In the genomic region with DNA sequence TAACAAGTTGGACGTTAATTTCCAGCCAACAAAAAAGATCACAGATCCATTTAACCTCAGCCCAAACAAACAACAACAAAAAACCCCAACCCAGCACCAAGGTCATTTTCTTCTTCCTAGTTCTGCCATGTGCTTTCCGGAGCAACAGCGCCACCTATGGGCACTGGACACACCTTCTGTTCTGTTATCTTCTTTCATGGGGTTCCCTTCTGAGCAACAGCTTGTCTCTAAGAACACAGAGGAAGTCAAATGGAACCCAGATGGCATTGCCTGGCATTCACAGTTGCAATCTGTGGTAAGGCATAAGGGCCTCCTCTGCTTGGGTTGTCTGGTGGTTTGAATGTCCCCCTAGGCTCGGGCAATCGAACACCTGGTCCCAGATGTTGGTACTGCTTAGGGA, we compare ENCODE assay signal across 9 mouse cellular contexts. TPM values are rescaled to one million over a fixed set of nuclear protein-coding genes. Genes with fewer than 3 reads are reported as not detected.
DNase-seq lines count a peak whose midpoint lies in the region; ATAC-seq lines count a peak whose summit lies in the region.
"Had no signal": no experiment of that assay in that cellular context is flagged by ENCODE, and none has a peak within 500 bp of the region (broad histone marks: within the 10 kb centered on the region; RNA-seq: fewer than 3 reads in every experiment).

No protein-coding gene starts in this region.

- no peak overlapping the region for H3K4me3 ChIP-seq in kidney, embryonic 15.5 days (replicated peaks)
- no peak overlapping the region for H3K4me3 ChIP-seq in embryonic facial prominence, embryonic 10.5 days
- H3K4me3 ChIP-seq: midbrain, embryonic 12.5 days had no signal

- no peak overlapping the region for H3K27ac ChIP-seq in kidney, embryonic 15.5 days
- H3K27ac ChIP-seq in embryonic facial prominence, embryonic 10.5 days (replicated peaks): no peak overlapping the region
- H3K27ac ChIP-seq: midbrain, embryonic 12.5 days had no signal

- no peaks in the 10 kb centered on the region for H3K36me3 ChIP-seq in kidney, embryonic 15.5 days
- peaks cover 17% of the 10 kb centered on the region for H3K36me3 ChIP-seq in embryonic facial prominence, embryonic 10.5 days (replicated peaks)

- DNase-seq in kidney, adult 18-20 months: peak; percentile 58
- peak; percentile 76 for DNase-seq in ES-CJ7 (ENCODE audit: low read depth, low spot score)
- DNase-seq in brain, adult 2 months (ENCODE audit: low read depth, low spot score): peak; percentile 97
- peak; percentile 46 to 57 for DNase-seq in kidney, postnatal 4 days
- peak; percentile 36 for DNase-seq in lung, postnatal 25 days (ENCODE audit: low spot score)
- DNase-seq in embryonic facial prominence, embryonic 10.5 days (ENCODE audit: low spot score): no peak

- no peak for ATAC-seq in kidney, embryonic 15.5 days (replicated peaks; ENCODE audit: low FRiP score)
- no peak for ATAC-seq in inflammation-experienced regulatory T-cells, adult 6 months

- no peaks in the 10 kb centered on the region for H3K9me3 ChIP-seq in kidney, embryonic 15.5 days (replicated peaks)
- H3K9me3 ChIP-seq in embryonic facial prominence, embryonic 10.5 days: peaks cover 15% of the 10 kb centered on the region

- no peak overlapping the region for H3K9ac ChIP-seq in kidney, embryonic 15.5 days
- H3K9ac ChIP-seq: midbrain, embryonic 12.5 days had no signal

- H3K4me1 ChIP-seq in kidney, embryonic 15.5 days: 0 out of 2 replicates have a peak, but pooled peaks cover 5% of the 10 kb centered on the region
- H3K4me1 ChIP-seq in embryonic facial prominence, embryonic 10.5 days: peaks cover 25% of the 10 kb centered on the region

- H3K4me2 ChIP-seq in kidney, embryonic 15.5 days: no peak overlapping the region
- H3K4me2 ChIP-seq: midbrain, embryonic 12.5 days had no signal

- no peaks in the 10 kb centered on the region for H3K27me3 ChIP-seq in kidney, embryonic 15.5 days
- H3K27me3 ChIP-seq in embryonic facial prominence, embryonic 10.5 days (replicated peaks; ENCODE audit: low read depth, poor library complexity, severe bottlenecking): no peaks in the 10 kb centered on the region
- H3K27me3 ChIP-seq: midbrain, embryonic 12.5 days had no signal

- WGBS in kidney, embryonic 15.5 days: 84% methylated on average over 5 of the region's 5 CpGs
- WGBS in embryonic facial prominence, embryonic 10.5 days: 72% methylated on average over 5 of the region's 5 CpGs

RNA-seq across cellular contexts. Expression of gene Pxylp1, which starts 19.4 kb away (rescaled TPM):
- polyA plus RNA-seq in kidney, embryonic 15.5 days (2015; fragmentation: Nextera tagmentation; extraction: Ambion mirVana): 17.0 and 18.8 TPM in 2 replicates
- polyA plus RNA-seq in inflammation-experienced regulatory T-cells, adult 6 months (2017; shearing (Covaris generic)): 10 to 100 TPM in 2 of 3 experiments, 1 to 10 TPM in 1; 7.9 to 15.6 (median 15.2) TPM
- polyA plus RNA-seq in embryonic facial prominence, embryonic 10.5 days (2016; fragmentation: Nextera tagmentation; extraction: Ambion mirVana): 16.7 and 17.5 TPM in 2 replicates
